Mouse (Mus musculus) Muller cell, postnatal 12 days (primary cell): ENCODE results near the gene Slc20a1.
A peak's percentile ranks its signal among the peaks of the same experiment; 100 is the strongest.

Source experiments
- DNase-seq: peaks from one replicate; pipeline ENCODE4 v3.0.0-alpha.2; 2015; ENCODE audit errors: inconsistent ontology term

Slc20a1 gene

DNA sequence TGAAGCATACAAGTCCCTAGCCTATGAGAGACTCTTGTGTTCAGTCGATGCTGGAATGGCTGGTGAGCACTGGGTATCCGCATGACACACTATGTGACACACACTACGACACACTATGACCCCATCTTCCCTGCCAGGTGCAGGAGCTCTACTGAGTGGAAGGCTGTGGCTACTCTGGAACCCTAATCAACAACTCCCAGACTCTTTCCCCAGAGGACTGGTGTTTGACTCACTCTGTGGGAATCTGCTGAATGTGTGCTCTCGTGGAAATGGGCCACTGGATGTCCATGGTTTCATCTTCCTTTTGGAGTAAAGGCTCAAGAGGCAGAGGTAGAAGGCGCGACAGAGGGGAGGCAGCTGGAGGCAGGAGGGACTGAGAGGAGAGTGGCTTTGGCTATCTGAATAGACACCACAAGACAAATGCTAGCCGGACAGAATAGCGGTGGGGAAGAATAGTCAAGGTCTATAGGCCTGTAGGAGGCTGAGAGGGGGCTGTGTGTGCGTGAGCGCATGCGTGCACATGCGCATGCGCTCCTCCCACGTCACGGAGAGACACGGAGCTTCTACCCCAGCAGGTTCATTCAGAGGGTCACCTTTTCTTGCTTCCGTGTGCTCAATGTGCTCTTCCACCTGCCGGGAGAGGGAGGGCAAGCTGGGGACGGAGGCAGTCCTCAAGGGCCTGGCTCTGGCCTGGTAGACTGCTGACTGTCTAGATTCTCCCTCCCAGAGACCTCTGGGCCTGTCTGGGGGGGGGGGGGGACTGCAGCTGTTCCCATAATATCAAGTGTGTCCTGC is 54.5 kb downstream of the Slc20a1 start:
- DNase-seq: peak; percentile 61

DNA sequence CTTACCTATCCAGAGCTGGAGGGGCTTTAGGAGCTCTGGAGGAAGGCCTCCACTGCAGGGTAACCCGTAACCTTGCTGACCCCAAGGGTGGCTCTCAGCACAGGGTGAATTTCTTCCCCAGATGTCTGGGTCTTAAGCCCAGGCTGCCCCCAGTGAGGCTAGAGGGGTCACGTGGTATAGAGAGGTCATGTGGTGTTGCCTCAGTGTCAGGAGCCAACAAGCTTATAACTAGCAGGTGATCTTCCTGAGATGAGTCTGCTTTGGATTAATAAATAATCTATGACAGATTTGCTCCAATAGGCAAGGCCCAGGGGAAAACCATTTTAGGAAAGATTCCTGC is 55.0 kb downstream of the Slc20a1 start:
- DNase-seq: no peak

DNA sequence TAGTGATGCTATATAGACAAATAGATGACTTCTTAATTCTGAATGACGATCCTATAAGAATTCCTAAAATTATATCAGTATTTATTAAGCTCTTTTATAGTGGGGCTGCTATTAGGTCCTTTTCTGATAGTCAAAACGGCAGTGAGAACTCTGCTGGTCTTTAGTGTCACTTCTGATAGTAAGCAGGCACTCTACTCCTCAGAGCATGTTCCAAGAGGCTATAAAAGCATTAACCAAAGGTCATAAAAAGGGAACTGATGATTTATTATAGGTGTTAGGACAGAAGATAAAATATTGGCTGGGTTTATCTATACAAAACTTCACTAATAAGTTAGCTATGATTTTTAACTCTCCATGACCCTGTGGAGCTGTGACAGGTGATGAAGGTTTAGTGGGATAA is 55.5 kb downstream of the Slc20a1 start:
- no peak for DNase-seq

DNA sequence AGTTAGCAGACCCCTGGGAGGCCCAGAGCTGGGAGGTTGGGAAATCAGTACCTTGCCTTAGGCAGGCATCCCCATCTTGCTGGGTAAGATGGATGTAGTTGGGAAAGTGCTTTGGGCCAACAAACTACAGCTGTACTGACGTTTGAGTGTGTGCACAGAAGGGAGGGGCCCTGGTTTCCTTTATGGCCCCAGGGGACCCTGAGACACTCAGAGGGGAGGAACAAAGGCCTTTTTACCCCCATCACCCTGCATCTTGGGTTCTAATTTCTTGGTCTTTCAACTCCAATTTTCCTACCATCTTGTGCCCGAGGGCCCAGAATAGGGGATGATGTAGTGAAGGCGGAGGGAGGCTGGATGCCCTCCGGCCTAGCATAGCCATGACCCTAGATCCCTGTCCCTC is 57.4 kb downstream of the Slc20a1 start:
- no peak for DNase-seq

DNA sequence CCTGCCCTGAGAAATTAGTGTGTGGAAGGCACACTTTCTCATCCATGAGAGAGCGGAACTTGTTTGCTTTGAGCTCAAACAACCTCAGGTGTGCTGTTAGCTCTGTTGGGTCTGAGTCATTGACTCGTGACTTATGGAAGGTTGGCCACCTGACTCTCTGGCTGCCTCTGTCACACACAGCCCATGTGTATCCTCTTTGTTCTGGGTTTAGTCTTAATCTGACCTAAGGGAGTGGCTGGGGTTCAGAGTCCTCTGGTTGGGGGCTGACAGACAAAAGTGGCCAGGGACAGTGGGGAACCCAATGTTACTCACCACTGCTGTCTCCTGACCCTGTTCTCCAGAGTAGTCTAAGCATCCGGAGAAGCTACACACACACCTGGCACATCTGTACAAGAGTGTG is 59.5 kb downstream of the Slc20a1 start:
- no peak for DNase-seq

DNA sequence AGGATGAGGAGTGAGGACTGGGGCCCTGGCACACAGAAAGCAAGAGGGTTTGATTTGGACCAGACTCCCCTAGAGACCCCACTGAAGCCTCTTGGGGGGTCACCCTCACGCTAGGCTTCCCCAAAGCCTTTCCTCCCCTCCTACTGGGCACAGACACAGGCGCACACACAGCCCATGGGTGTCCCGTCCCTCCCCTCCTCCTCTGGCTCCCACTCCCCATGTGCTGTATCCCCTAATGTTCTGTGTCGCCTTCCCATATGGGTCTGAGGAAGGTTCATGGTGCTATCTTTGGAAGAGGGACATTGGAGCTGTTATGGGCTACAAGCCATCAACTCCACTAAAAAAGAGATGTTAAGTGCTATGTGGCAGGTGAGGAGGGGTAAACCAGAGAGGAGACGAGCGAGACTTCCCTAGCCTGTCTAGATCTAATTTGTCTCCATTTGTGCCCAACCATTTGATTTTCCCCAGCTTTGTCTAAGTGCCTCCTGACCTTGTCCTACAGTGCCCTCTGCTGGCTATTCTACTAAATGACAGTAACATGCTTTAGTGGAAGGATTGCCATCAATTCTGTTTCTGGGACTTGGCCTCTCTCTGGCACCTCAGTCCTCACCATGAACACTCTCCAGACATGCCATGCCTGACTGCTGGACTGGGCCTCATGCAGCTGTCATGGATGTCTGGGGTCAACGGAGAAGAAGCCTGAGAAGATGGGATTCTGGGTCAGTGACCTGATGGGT is 60.1 kb downstream of the Slc20a1 start:
- DNase-seq: peak; percentile 66

DNA sequence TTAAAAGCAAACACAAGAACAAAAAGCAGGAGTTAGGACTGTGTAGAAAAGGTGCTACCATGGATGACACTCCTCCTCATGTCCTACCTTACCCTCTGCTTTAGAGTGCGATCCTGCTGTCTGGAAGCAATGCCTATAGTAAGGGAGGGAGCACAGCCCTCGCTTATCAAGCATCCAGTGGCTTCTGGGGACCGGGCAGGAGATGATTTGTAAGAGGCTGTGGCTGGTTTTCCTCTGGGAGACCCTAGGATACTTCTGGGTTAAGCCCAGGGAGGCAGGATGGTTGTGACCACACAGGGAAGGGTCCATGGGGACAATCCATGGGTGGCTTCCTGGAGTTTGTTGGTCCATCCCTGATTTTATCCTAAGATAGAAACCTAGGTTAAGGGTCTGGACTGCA is 62.1 kb downstream of the Slc20a1 start:
- DNase-seq: no peak
